Mouse (Mus musculus) splenic B cell, adult 2 months (primary cell): ENCODE results near the gene Gm49387.
"Not testable (repeated sequence)": the region's sequence is repeated elsewhere in the genome, so short reads cannot be mapped to it uniquely, and the experiment has no call there.

Experiments used
- DNase-seq: peaks from one replicate; pipeline ENCODE4 v3.0.0-alpha.2; 2011; ENCODE audit warnings: low read depth, low spot score
- H3K27me3 ChIP-seq: 2 replicates; pipeline ENCODE4 v1.6.1; 2012; ENCODE audit warnings: mild to moderate bottlenecking, low read length, moderate library complexity, mixed read lengths; ENCODE audit not compliant: control insufficient read depth, poor library complexity, insufficient read depth, severe bottlenecking
- H3K36me3 ChIP-seq: 2 replicates; pipeline ENCODE4 v1.6.1; 2012; ENCODE audit warnings: mild to moderate bottlenecking, low read length, moderate library complexity, mixed read lengths; ENCODE audit not compliant: control insufficient read depth, poor library complexity, insufficient read depth, severe bottlenecking

Gm49387 gene

DNA sequence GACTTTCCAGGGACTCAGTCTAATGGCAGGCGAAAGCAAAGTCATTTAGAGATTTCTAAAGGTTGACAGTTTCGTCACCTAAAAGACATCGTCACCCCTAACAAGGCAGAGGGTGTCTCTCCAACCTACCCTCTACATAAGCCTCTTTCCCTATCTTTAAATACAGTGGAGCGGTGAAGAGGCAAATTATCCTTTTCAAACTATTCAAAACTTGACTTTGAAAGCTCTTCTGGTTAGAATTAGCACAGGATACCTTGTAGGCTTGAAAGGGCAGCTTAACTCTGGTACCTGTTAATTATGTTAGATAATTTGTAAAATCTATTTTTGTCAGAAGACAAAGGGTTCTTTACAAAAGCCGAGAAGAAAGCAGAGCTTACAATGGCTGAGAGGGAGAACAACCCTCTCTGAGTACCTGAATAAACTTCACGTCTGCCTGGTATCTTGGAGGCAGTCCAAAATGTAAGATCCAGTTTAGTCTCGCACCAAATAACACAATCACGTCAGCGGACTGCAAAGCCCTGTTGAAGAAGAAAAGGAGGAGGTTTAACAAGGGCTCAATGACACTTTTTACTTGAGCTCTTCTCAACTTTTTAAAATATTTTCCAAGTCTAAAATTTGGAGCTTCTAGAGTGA is 20.0 kb downstream of the Gm49387 start:
- no peak for DNase-seq
- H3K36me3 ChIP-seq = no peaks in the 10 kb centered on the region; the same call in 1 of the 2 replicates
- H3K27me3 ChIP-seq = no peaks in the 10 kb centered on the region

DNA sequence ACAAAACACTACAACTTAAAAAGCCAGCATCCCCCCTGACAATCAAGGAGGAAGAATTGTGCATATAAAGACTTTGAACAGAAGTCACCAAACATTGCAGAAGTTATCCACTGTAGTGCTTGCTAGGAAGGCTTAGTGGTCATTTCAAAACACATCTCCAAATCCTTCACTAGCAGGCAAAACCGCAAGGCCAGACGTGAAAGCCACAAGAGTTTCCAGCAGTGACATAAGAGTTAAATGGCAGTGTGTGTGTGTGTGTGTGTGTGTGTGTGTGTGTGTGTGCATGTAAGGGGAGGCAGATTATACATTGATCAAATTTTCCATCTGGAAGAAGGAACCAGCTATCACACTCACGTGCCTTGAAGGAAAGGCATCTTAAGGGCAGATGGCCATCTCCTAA is 22.7 kb downstream of the Gm49387 start:
- no peak for DNase-seq
- Histone ChIP-seq H3K27me3 (no peaks in the 10 kb centered on the region), H3K36me3 (no peaks in the 10 kb centered on the region; the same call in 1 of the 2 replicates)

DNA sequence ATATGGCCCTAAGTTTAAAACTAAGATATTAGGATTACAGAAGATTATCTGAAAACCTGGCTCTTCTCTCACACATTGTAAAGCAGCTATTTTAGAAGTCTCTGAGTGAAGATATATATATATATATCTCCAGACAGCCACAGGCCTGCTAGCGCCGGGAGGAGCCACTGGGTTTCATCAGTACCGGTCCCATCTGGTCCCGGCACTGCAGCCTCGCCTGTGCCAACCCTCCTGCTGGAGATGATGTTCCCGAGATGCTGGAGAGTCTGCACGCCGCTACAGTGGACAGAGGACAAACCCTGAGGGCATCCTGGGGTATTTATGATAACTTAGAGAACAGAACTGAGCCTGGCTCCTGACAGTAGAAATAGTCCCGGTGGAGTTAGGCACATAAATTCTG is 23.5 kb downstream of the Gm49387 start:
- no peaks in the 10 kb centered on the region for H3K27me3 ChIP-seq
- no peaks in the 10 kb centered on the region; the same call in 1 of the 2 replicates for H3K36me3 ChIP-seq
- DNase-seq = no peak

DNA sequence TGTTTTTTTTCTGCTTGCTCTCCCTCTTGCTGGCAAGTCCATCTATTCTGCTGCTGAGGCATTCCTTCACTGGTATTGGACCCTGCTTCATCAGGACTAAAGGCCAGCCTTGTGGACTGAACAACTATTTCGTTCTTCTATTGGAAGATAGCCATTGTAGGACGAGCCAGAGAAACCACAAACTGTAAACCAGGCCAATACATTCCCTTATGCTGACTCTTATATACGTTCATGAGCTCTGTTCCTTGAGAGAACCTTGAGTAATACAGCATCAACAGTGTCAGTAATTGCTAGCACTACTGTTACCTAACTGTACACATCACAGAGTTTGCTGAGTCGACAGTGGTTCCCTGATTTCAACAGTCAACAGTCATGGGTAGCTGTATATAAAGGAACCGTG is 27.0 kb downstream of the Gm49387 start:
- H3K36me3 ChIP-seq = no peaks in the 10 kb centered on the region
- no peak for DNase-seq
- H3K27me3 ChIP-seq = no peaks in the 10 kb centered on the region

DNA sequence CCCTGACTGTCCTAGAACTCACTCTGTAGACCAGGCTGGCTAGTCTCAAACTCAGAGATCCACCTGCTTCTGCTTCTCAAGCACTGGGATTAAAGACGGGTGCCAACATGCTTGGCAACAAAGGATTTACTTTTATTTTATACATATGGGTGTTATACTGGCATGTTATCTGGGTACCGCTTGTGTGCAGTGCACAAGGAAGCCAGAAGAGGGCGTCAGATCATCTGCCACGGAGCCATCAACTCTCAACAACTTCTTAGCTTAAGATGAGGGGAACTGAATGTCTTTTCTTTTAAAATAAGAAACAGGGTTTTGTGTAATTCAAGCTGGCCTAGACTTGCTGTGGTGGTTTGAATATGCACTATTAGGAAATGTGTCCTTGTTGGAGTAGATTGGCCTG is 28.7 kb downstream of the Gm49387 start:
- peak; percentile 11 for DNase-seq
- H3K36me3 ChIP-seq = no peaks in the 10 kb centered on the region
- H3K27me3 ChIP-seq = no peaks in the 10 kb centered on the region

DNA sequence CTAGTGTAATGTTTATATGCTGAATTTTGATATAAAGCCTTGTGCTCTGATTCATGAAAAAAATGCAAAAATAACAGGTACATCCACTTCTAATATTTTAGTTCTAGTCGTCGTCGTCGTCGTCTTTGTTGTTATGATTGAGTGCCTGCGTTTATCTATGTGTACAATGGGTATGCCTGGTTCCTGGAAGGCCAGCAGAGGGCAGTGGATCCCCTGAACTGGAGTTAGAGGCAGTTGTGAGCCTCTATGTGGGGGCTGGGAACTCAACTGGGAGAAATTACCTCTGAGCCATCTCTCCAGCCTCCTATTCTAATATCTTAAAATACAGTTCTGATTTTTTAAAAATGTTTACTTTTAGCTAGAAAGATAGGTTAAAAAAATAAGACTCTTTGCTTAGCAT is 35.2 kb downstream of the Gm49387 start:
- H3K27me3 ChIP-seq = no peaks in the 10 kb centered on the region
- peak; percentile 18 for DNase-seq
- H3K36me3 ChIP-seq = no peaks in the 10 kb centered on the region

DNA sequence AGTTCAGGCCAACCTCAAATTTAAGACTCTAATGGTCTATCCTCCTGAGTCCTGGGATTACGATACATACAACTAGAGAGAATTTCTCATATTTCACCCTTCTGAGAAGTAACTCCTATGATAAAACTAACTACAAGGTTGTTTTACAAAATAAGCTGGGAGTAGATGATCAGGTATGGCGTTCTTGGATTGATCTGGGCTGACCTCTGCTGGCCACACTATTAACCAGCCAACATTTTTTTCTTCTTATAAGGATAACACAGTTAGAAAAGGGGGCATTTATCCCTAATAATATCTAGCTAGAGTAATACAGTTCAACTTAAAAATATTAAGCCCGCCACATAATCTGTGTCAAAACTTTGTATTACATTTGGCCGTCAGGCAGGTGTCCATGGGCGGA is 35.8 kb downstream of the Gm49387 start:
- Histone ChIP-seq H3K36me3 (no peaks in the 10 kb centered on the region), H3K27me3 (no peaks in the 10 kb centered on the region)
- peak; percentile 33 for DNase-seq

DNA sequence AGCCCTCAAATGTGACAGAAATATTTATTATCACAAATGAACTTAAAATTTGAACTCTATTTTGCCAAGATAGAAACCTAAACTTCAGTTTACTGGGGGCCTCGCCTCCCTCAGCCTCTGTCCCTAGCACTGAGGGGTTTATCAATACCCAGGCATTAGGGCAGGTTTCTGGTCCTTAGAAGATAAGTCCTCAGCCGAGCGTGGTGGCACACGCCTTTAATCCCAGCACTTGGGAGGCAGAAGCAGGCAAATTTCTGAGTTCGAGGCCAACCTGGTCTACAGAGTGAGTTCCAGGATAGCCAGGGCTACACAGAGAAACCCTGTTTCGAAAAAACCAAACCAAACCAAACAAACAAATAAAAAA is 38.1 kb downstream of the Gm49387 start:
- DNase-seq, H3K27me3 ChIP-seq, H3K36me3 ChIP-seq: not testable (repeated sequence)

DNA sequence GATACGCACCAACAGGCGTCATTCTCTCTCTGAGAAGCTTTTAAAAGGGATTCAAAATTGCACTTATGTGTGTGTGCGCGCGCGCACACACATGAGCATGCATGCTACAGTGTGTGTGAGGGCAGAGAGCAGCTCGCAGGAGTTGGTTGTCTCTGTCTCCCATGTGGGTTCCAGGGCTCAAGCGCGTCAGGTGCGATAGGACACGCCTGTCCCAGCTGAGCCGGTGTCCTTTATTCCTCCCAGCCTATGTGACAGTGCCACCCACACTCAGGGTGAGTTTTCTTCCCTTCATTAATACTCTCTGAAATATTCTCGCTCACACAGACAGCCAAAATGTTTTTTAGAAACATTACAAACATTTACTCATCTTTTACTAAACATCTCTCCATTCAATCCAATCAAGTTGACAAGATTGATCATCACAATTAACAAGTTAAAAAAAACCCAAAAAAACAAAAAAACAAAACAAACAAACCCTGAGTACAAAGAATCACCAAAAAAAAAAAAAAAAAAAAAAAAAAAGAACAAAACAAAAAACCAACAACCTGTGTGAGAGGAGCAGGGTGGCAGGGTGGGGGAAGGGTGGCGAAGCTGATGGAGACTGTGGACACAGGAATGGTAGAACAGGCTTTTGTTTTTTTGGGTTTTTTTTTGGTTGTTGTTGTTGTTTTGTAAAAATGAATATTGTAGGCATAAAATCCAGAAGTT is 38.6 kb downstream of the Gm49387 start:
- Histone ChIP-seq H3K27me3 (no peaks in the 10 kb centered on the region), H3K36me3 (no peaks in the 10 kb centered on the region)
- DNase-seq = no peak

DNA sequence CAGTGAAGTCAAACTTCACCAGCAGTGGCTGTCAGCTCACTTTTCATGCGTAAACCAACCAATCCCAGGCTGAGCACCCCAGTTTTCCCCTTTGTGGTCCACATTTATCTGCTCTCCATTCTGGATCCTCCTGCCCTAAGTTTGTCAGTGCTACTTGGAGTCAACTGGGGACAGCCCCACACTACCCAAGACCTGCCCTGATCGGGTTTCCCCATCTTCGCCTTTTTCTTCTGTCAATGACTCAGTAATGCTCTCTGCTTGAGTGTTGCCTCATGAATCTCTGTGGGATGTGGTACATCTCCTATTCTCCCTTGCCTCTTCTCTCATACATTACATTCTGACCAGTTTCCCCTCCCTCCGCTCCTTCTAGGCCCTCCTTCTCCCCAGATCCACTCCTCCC is 43.2 kb downstream of the Gm49387 start:
- H3K27me3 ChIP-seq = no peaks in the 10 kb centered on the region
- no peaks in the 10 kb centered on the region for H3K36me3 ChIP-seq
- DNase-seq = no peak

DNA sequence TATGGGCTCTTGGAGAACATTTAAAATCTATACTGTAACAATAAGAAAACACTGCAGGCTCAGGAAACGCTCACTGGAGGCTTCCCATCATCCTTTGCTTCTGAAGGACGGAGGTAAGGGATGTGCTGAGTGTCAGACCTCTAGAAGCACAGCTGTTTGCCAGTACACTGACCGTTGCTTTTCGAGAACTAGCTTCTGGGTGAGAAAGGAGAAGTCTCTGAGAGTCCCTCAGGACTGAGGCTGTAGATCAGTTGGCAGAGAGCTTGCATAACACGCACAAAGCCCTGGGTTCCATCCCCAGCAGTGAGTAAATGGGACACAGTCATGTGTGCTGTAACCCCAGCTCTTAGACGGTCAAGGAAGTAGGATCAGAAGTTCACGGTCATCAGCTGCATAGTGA is 44.3 kb downstream of the Gm49387 start:
- Histone ChIP-seq H3K36me3 (no peaks in the 10 kb centered on the region), H3K27me3 (no peaks in the 10 kb centered on the region)
- peak; percentile 42 for DNase-seq

DNA sequence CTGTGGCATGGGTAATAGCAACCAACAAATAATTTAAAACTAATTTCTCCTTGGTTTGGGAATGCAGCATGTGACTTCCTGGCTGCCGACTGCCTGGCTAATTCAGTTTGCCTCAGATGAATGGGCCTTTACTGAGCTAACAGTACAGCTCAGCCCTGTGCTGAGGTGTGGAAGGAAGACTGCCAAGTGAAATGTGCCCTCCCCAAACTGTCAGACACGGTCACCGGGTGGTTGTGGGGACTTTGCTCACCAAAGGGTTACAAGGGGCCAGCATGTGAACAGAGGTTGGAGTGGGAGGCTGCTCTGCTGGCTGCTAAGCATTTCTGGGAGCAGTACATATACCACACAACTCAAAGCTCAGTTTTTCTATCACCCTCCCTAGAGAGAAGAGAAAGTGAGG is 46.0 kb downstream of the Gm49387 start:
- no peak for DNase-seq
- no peaks in the 10 kb centered on the region for H3K36me3 ChIP-seq
- no peaks in the 10 kb centered on the region for H3K27me3 ChIP-seq

DNA sequence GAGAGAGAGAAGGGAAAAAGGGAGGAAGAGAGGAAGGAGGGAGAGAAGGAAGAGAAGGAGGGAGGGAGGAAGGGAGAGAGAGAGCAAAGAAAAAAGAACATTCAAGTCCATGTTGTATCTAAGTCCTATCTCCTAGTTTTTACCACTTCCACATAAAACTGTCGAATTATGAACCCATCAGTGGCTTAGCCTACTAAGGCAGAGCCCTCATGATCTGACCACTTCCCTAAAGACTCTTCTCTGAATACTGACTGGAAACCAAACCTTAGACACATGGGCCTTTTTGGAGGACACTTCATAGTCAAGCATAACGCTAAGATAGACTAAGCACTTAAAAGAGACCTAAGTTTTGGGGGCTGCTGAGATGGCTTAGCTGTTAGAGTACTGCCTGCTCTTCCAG is 47.6 kb downstream of the Gm49387 start:
- Histone ChIP-seq H3K27me3 (no peaks in the 10 kb centered on the region), H3K36me3 (no peaks in the 10 kb centered on the region)
- no peak for DNase-seq

DNA sequence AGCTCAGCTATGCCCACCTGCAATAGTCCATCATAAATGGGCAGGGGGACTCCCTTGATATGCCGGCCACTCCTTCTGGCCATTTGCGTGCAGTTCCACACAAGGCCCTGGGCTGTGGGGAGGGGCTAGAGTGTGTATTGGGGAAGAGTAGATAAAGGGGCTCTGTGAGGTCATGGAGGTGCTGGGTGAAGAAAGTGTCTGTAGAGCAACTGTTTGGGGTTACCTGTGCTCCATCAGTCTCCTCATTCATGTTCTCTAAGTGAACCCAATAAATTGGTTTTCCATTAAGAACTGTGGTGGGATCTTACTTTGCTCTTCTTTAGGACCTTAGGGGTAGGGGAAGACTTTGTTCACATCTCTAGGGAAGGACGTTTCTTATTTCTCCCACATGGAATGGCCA is 49.4 kb downstream of the Gm49387 start, which contains the start of gene Colq:
Colq (minus strand) TSS at position 101 of the 400 bp plus-strand sequence.
- no peak for DNase-seq
- Histone ChIP-seq H3K36me3 (no peaks in the 10 kb centered on the region), H3K27me3 (no peaks in the 10 kb centered on the region)

DNA sequence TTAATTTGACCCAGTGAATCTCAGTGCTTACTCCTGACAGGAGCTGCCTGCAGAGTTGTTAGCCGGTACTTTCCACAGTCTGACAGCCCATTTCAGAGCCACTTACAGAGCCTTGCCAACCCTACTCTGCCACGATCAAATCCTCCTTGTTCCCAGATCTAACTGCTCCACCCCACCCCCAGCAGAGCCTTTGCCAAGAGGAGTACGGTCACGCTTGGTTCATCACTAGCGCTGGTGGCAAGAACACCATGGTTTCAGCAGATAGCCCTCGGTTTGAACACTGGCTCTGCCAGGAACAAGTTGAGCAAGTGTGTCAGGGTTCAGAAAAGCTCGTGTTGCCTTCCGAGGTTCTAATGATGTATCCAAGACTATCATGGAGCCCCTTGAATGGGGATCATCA is 54.2 kb downstream of the Gm49387 start:
- no peak for DNase-seq
- no peaks in the 10 kb centered on the region for H3K27me3 ChIP-seq
- no peaks in the 10 kb centered on the region for H3K36me3 ChIP-seq

DNA sequence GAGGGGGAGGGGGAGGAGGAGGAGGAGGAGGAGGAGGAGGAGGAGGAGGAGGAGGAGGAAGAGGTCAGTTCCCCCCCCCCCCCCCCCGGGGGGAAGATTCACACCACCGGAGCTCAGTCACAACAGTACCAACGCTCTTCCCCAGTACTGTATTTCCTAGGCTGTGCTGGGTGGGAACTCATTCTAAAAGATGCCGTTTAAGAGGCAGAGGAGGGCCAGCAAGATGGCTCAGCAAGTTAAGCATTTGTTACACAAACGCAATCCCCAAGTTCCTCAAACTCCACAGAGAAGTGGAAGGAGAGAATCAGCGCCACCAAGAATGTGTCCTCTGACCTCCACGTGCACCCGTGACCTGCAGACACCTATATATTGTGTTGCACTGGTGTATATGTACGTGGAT is 57.6 kb downstream of the Gm49387 start:
- no peak for DNase-seq
- Histone ChIP-seq H3K27me3 (no peaks in the 10 kb centered on the region), H3K36me3 (no peaks in the 10 kb centered on the region)
